Mouse (Mus musculus) intestine, embryonic 16.5 days (tissue): ENCODE measurements around the gene Mmp12. TPM values are rescaled to one million over a fixed set of nuclear protein-coding genes. Genes with fewer than 3 reads are reported as not detected.

ENCODE experiments used
- polyA plus RNA-seq: library from polyadenylated mRNA; unstranded; fragments of >200 nt; fragmentation: Nextera tagmentation; extraction: Ambion mirVana; gene quantifications from 2 replicates; pipeline ENCODE4 v1.2.1, GENCODE M21; 2015

The Mmp12 gene
- polyA plus RNA-seq, 1 experiment from 2014 or later: 0.16 TPM

Other genes starting within 250 kb of the Mmp12 start
- gene Dync2h1, start 159.9 kb upstream of the Mmp12 start, polyA plus RNA-seq: 8.1 and 8.3 TPM in 2 replicates
- gene Dcun1d5, start 159.9 kb upstream of the Mmp12 start, polyA plus RNA-seq: 82.1 and 84.5 TPM in 2 replicates
- gene Mmp13, start 71.9 kb upstream of the Mmp12 start, polyA plus RNA-seq: 1.3 and 1.5 TPM in 2 replicates
- gene Mmp1b, start 43.7 kb downstream of the Mmp12 start, polyA plus RNA-seq: not detected in 2 replicates
- gene Mmp3, start 101.4 kb downstream of the Mmp12 start, polyA plus RNA-seq: 0.07 TPM in 1 of 2 replicates, not detected in the other
- 0.37 and 0.66 TPM in 2 replicates for gene Mmp10, start 158.0 kb downstream of the Mmp12 start, polyA plus RNA-seq
- 0.44 and 0.95 TPM in 2 replicates for gene Mmp8, start 214.1 kb downstream of the Mmp12 start, polyA plus RNA-seq
- gene Mmp27, start 227.0 kb downstream of the Mmp12 start, polyA plus RNA-seq: not detected in 2 replicates